Mouse (Mus musculus) embryonic facial prominence, embryonic 10.5 days (tissue): ENCODE data around the gene Gm13119. TPM values are rescaled to one million over a fixed set of nuclear protein-coding genes. Genes with fewer than 3 reads are reported as not detected.
"Not testable (repeated sequence)": the region's sequence is repeated elsewhere in the genome, so short reads cannot be mapped to it uniquely, and the experiment has no call there.

Experiments
- DNase-seq: peaks from one replicate; pipeline ENCODE4 v3.0.0-alpha.2; 2017; ENCODE audit warnings: low spot score
- H3K27ac ChIP-seq: fragments of 300-500 bp; sonication (generic); replicated peaks from 2 replicates; pipeline ENCODE4 v1.5.1; 2016; ENCODE audit warnings: mild to moderate bottlenecking
- H3K27me3 ChIP-seq: fragments of 300-500 bp; sonication (generic); replicated peaks from 2 replicates; pipeline ENCODE4 v1.6.1; 2016; ENCODE audit warnings: low read depth, mild to moderate bottlenecking; ENCODE audit not compliant: poor library complexity, severe bottlenecking
- H3K36me3 ChIP-seq: fragments of 300-500 bp; sonication (generic); replicated peaks from 2 replicates; pipeline ENCODE4 v1.6.1; 2016; ENCODE audit warnings: mild to moderate bottlenecking, moderate library complexity
- H3K4me1 ChIP-seq: fragments of 300-500 bp; sonication (generic); 2 replicates; pipeline ENCODE4 v1.6.1; 2016
- H3K4me3 ChIP-seq: fragments of 300-500 bp; sonication (generic); 2 replicates; pipeline ENCODE4 v1.5.1; 2016; ENCODE audit warnings: mild to moderate bottlenecking, moderate library complexity
- H3K9me3 ChIP-seq: fragments of 300-500 bp; sonication (generic); 2 replicates; pipeline ENCODE4 v1.6.1; 2016; ENCODE audit warnings: mild to moderate bottlenecking
- WGBS: fragments of 180-500 bp; shearing (Covaris S2); methylation state at CpG from one replicate; pipeline ENCODE4 v1.1.7; 2016; 5-methylcytosine and 5-hydroxymethylcytosine counted together
- polyA plus RNA-seq: library from polyadenylated mRNA; unstranded; fragments of >200 nt; fragmentation: Nextera tagmentation; extraction: Ambion mirVana; gene quantifications from 2 replicates; pipeline ENCODE4 v1.2.1, GENCODE M21; 2016

The Gm13119 gene
- not detected in 2 replicates for polyA plus RNA-seq

DNA sequence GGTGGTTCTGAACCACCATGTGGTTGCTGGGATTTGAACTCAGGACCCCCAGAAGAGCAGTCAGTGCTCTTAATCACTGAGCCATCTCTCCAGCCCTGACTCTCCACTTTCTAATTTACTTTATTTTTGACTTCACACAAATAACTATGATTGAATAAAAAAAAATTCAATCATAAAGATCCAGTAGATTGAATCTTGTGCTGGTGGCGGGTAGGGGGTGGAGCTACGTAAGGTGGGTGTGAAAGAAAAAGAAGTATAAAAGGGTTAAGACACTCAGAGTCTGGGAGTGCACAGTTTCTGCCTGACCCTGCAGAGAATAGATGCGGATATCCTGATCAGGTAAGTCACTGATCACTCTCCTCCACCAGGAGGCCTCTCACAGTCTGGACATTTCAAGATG, at the start of gene Gm13119:
TSS of gene Gm13119 (plus strand) at position 301 of the 400 bp plus-strand sequence.
- not testable (repeated sequence) for DNase-seq, H3K27me3 ChIP-seq, H3K4me1 ChIP-seq, H3K4me3 ChIP-seq, H3K27ac ChIP-seq, H3K36me3 ChIP-seq, H3K9me3 ChIP-seq
- 90% methylated on average over 3 of the region's 3 CpGs for WGBS

DNA sequence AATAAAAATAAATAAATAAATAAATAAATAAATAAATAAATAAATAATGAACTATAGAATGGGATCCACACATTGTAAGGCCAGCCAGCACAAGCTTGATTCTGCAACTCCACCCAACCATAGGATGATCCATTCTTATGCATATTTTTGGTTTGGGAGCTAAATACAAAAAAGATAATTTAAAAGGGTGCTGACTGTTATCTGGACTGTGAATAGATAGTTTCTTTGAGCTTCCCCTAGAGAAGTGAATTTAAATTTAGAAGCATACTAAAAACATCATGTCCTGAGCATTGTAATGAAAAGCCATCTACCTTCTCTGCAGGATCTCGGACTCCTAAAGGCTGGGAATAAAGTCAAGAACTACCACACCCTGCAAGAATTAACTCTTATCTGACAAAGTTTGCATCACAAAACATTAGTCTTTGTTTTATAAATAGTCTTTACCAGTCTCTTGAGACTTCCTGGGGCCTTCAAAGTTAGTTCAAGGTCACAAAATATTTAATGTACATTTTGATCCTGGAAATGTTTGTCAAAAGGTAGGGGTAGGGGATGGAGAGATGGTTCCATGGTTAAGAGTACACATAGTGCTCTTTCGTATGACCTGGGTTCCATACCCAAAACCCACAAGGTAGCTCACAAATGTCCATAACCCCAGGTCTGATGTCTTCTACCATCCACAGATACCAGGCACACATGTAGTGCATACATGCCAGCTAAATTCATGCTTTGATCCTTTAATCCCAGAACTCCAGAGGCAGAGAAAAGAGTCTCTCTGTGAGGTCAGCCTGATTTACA, 44.9 kb upstream of the Gm13119 start:
- not testable (repeated sequence) for H3K4me1 ChIP-seq, H3K9me3 ChIP-seq, H3K27ac ChIP-seq, DNase-seq, H3K4me3 ChIP-seq, H3K27me3 ChIP-seq, H3K36me3 ChIP-seq
- WGBS: 83% methylated on average over 2 of the region's 2 CpGs

DNA sequence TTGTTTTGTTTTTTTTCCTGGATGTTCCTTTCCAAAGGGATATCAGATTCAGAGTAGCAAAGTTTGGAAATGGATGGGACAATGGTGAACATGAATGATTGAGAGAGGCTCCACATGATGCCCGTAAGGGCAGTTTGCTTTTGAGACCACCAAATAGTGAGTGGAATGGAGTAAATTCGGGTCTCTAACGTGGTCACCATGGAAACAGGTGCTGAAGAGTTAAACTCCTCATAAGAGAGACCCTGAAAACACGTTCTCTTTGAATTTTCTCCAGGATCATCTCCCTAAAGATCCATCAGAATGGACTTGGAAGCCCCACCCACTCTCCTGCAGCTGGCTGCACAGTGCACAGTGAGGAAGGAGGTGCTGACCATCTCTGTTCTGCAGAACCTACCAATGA, 27.8 kb upstream of the Gm13119 start, which contains the start of gene Gm13128:
TSS of gene Gm13128 (plus strand) at position 301 of the 400 bp plus-strand sequence.
- not testable (repeated sequence) for H3K36me3 ChIP-seq, H3K27ac ChIP-seq, H3K27me3 ChIP-seq, DNase-seq, H3K9me3 ChIP-seq, H3K4me3 ChIP-seq, H3K4me1 ChIP-seq
- WGBS: 73% methylated on average over 4 of the region's 4 CpGs

DNA sequence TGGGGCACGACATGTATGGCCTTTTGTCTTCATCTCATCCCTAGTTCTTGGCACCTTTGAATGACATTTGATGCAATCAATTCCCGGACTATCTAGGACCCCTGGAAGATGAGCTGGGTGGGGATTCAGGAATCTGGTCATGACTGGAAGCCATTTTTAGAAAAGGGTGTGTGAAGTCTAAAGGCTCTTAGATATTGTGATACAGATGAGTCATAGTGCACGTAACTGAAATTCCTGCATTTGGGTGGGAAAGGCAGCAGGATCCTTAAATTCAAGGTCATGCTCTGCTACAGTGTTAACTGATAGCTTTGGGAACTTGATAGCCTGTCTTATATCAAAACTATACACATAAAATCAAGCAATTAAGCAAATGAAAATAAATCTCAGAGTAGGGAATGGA, 21.9 kb upstream of the Gm13119 start:
- not testable (repeated sequence) for DNase-seq, H3K9me3 ChIP-seq, H3K36me3 ChIP-seq, H3K27me3 ChIP-seq, H3K4me3 ChIP-seq, H3K27ac ChIP-seq, H3K4me1 ChIP-seq
- WGBS: 80% methylated on average over 3 of the region's 3 CpGs

DNA sequence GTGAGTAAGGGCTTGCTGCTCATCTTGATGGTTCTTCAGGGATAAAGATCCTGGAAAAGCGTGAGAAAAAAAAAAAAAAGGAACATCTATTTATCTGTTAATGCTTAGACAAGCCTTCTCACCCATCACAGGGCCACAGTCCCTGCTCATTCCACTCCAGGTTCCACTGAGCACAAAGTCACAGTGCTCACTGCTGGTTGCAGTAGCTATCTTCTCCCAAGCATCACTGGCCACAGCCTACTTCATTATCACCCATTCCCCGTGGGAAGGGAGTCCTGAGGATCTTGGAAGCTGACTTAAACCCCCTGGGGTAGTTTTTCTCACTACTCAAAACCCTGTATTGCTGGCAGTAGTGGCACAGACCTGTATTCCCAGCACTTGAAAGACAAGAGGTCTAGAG, 20.2 kb downstream of the Gm13119 start, which contains the start of gene Pramef20:
TSS of gene Pramef20 (minus strand) at position 23 of the 400 bp plus-strand sequence.
- H3K27ac ChIP-seq: no peak within 1 kb of the TSS
- DNase-seq: no peak
- H3K27me3 ChIP-seq: no peaks in the 10 kb centered on the region
- WGBS: 58% methylated on average over 2 of the region's 2 CpGs
- H3K4me3 ChIP-seq: no peak within 1 kb of the TSS
- peaks cover 14% of the 10 kb centered on the region; the same call in 1 of the 2 replicates for H3K9me3 ChIP-seq
- no peaks in the 10 kb centered on the region for H3K36me3 ChIP-seq
- no peaks in the 10 kb centered on the region for H3K4me1 ChIP-seq

DNA sequence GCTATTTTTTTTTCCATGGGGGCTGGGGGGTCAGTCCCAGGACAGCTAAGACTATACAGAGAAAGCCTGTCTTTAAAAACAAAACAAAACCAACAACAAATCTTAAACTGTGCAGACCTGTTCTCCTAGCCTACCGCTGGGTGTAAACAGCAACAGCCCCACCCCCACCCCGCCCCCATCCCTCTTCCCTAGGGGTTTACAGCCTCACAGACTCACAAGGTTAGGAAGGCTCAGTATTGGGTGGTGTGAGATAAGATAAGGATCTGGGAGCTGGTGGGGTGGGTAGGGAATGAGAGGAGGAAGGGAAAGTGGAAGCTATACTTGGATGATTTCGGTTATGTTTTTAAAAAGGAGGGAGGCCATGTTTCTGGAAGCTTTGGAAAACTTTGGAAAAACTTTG, 38.6 kb downstream of the Gm13119 start:
- H3K36me3 ChIP-seq: no peaks in the 10 kb centered on the region
- no peaks in the 10 kb centered on the region for H3K4me1 ChIP-seq
- H3K9me3 ChIP-seq: peaks cover 7% of the 10 kb centered on the region; the same call in 1 of the 2 replicates
- no peak overlapping the region for H3K27ac ChIP-seq
- no peak overlapping the region for H3K4me3 ChIP-seq
- DNase-seq: no peak
- 32% methylated on average over 3 of the region's 3 CpGs for WGBS
- H3K27me3 ChIP-seq: no peaks in the 10 kb centered on the region

DNA sequence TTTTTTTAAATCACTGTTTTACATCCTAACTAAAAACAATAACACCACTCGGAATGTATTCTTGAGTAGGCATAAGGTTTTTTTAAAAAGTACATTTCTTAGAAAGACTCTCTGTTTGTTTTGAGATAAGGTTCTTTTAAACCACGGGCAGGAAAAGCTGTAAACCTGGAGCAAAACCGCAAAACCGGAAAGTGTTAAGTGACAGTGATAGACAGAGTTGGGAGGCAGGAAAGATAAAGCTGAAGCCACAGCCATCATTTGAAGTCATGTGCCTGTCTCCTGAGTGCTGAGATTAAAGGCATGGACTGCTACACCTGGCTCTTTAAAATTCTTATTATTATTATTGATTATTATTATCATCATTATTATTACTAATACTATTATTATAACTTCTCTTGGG, 45.0 kb downstream of the Gm13119 start:
- H3K27me3 ChIP-seq: no peaks in the 10 kb centered on the region
- no peaks in the 10 kb centered on the region for H3K36me3 ChIP-seq
- H3K27ac ChIP-seq: no peak overlapping the region
- no peak for DNase-seq
- no peaks in the 10 kb centered on the region for H3K9me3 ChIP-seq
- H3K4me3 ChIP-seq: no peak overlapping the region
- WGBS: 82% methylated on average over 4 of the region's 4 CpGs
- peaks cover 8% of the 10 kb centered on the region; the same call in 1 of the 2 replicates for H3K4me1 ChIP-seq

DNA sequence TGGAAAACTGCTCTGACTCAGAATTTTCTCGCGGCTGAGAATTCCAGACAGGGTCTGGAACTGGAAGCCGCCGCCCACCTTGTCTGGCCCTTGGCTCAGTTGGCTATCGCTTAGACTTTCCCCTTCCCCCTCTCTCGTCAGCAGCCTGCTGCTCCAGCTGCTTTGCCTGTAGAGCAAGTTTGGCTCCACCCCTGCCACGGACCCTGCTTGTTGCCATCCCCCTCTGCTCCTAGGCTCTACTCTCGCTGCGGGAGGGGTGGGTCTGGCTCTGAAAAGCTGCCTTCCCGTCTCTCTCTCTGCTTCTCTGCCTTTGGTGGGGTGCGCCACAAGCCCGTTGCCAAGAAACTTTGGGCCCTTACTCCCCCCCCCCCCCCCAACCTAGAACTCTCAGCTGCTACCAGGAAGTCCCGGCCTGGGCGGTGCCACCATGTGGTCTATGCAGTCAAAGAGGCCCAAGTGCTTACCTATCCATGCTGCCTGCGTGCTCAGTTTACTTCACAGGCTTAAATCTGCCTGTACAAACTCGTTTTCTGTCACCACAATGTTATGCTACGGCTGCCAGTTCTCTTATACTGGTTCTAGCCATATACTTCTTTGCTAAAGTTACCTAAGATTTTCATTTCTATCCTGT, 46.8 kb downstream of the Gm13119 start:
- H3K9me3 ChIP-seq: no peaks in the 10 kb centered on the region
- peak overlapping the region; percentile 72 for H3K27ac ChIP-seq
- peak overlapping the region; percentile 51 for H3K4me3 ChIP-seq
- H3K4me1 ChIP-seq: peaks cover 8% of the 10 kb centered on the region; the same call in 1 of the 2 replicates
- 8% methylated on average over 17 of the region's 17 CpGs for WGBS
- peak; percentile 75 for DNase-seq
- no peaks in the 10 kb centered on the region for H3K27me3 ChIP-seq
- no peaks in the 10 kb centered on the region for H3K36me3 ChIP-seq

DNA sequence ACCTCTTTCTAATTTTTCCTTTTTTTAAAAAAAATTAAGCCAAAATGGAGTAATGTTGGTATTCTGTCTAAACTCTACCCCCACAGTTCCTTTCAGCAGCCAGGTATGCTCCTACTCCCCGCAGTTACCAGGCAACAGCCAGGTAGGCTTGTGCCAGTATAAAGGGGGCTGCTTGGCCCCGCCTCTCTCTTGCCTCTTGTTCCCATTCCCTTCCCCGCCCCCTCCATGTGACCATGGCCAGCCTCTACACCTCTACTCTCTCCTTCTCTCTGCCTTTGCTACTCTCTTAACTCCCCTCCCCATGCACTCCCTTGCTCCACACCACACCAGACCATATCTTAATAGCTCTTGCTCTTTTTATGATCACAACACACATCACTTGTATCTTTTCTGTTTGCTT, 48.5 kb downstream of the Gm13119 start:
- Histone ChIP-seq H3K9me3 (no peaks in the 10 kb centered on the region), H3K4me1 (peaks cover 8% of the 10 kb centered on the region; the same call in 1 of the 2 replicates), H3K27ac (no peak overlapping the region), H3K27me3 (no peaks in the 10 kb centered on the region), H3K4me3 (no peak overlapping the region), H3K36me3 (no peaks in the 10 kb centered on the region)
- WGBS: 62% methylated on average over 3 of the region's 3 CpGs
- DNase-seq: no peak

DNA sequence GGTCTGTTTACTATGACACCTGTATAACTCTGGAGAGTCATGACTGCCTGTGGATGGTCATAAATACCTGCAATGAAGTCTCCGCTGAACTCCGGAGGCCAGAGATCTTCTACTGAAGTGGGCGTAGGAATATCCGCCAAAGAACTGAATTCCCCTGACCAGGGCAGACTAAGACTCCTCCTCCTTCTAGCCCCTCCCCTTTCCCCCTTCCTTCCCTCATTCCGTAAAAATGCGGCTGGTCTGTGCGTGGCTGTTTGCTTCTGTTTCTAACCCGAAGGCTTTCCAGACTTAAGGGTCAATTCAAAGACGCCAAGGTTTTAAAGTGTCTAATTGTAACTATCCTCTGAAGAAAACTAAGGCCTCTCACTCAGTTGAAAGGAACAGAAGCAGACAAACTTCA, 50.5 kb downstream of the Gm13119 start, which contains the start of gene Pramef12:
TSS of gene Pramef12 (minus strand) at position 175 of the 400 bp plus-strand sequence.
- 81% methylated on average over 9 of the region's 9 CpGs for WGBS
- no peaks in the 10 kb centered on the region for H3K36me3 ChIP-seq
- H3K27ac ChIP-seq: no peak within 1 kb of the TSS
- no peak within 1 kb of the TSS for H3K4me3 ChIP-seq
- no peaks in the 10 kb centered on the region for H3K27me3 ChIP-seq
- H3K9me3 ChIP-seq: no peaks in the 10 kb centered on the region
- H3K4me1 ChIP-seq: peaks cover 8% of the 10 kb centered on the region; the same call in 1 of the 2 replicates
- DNase-seq: no peak
